8 mouse cellular contexts compared by ENCODE assay signal in the genomic region with DNA sequence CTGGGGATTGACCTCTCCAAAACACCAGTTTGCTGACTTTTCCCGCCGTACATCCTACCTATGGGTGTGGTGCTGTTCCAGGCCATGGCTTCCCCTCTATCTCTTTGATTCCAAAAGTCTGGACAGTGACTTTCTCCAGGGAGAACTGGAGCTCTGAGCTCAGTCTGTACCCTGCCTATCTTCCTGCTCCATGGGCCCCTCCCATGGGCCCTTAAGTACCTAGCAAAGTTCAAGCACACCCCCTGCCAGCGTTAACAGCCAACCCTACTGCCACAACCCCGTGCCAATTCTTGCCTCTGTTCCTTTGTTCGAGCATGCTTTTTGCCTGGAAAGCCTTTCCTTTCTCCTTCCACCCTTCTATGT. TPM values are rescaled to one million over a fixed set of nuclear protein-coding genes. Genes with fewer than 3 reads are reported as not detected.
DNase-seq lines count a peak whose midpoint lies in the region; ATAC-seq and TF ChIP-seq lines count a peak whose summit lies in the region.

No protein-coding gene starts in this region.

- peak overlapping the region; percentile 82 for H3K9ac ChIP-seq in embryonic facial prominence, embryonic 13.5 days
- peak overlapping the region; percentile 64 for H3K9ac ChIP-seq in intestine, postnatal 0 days (ENCODE audit: low read depth, low read length)
- H3K9ac ChIP-seq in neural tube, embryonic 13.5 days, result peak overlapping the region; percentile 77

- peak overlapping the region; percentile 60 for H3K4me3 ChIP-seq in left cerebral cortex, adult 2 months
- peak overlapping the region; percentile 80 for H3K4me3 ChIP-seq in embryonic facial prominence, embryonic 13.5 days
- peak overlapping the region; percentile 65 for H3K4me3 ChIP-seq in intestine, postnatal 0 days (ENCODE audit: low read depth, low read length)
- peak overlapping the region; percentile 63 for H3K4me3 ChIP-seq in neural tube, embryonic 13.5 days

- no peaks in the 10 kb centered on the region for H3K27me3 ChIP-seq in embryonic facial prominence, embryonic 13.5 days
- H3K27me3 ChIP-seq in intestine, postnatal 0 days (replicated peaks; ENCODE audit: control insufficient read depth, insufficient read depth, low read length), result no peaks in the 10 kb centered on the region
- no peaks in the 10 kb centered on the region for H3K27me3 ChIP-seq in neural tube, embryonic 13.5 days

- H3K4me2 ChIP-seq in embryonic facial prominence, embryonic 13.5 days, result peak overlapping the region; percentile 90
- H3K4me2 ChIP-seq in intestine, postnatal 0 days (replicated peaks; ENCODE audit: low read depth), result peak overlapping the region; percentile 94
- H3K4me2 ChIP-seq in neural tube, embryonic 13.5 days, result peak overlapping the region; percentile 99

- no peaks in the 10 kb centered on the region for H3K9me3 ChIP-seq in embryonic facial prominence, embryonic 13.5 days
- no peaks in the 10 kb centered on the region for H3K9me3 ChIP-seq in intestine, postnatal 0 days (ENCODE audit: control insufficient read depth)
- H3K9me3 ChIP-seq in neural tube, embryonic 13.5 days, result no peaks in the 10 kb centered on the region

- intact Hi-C loops in left cerebral cortex, adult 2 months (cut with DNase I), result no loop called here
- intact Hi-C loops in left cerebral cortex, postnatal 36 days (cut with DNase I), result no loop called here

- TF ChIP-seq CTCF in left cerebral cortex, adult 2 months (IDR thresholded peaks at IDR 0.05), result no peak
- TF ChIP-seq CTCF in intestine, postnatal 0 days (IDR thresholded peaks at IDR 0.05; ENCODE audit: low read depth), result no peak

- 0 out of 2 replicates have a peak, but pooled peaks have one; percentile 15 for ATAC-seq in embryonic facial prominence, embryonic 13.5 days (ENCODE audit: insufficient number of reproducible peaks, insufficient read depth, low FRiP score, low TSS enrichment, low read depth)
- ATAC-seq in intestine, postnatal 0 days, result peak; percentile 29; the same call in 1 of the 2 replicates
- peak; percentile 55; the same call in 1 of the 2 replicates for ATAC-seq in neural tube, embryonic 13.5 days (ENCODE audit: low read depth)

- H3K36me3 ChIP-seq in embryonic facial prominence, embryonic 13.5 days, result peaks cover 24% of the 10 kb centered on the region
- peaks cover 6% of the 10 kb centered on the region; the same call in 1 of the 2 replicates for H3K36me3 ChIP-seq in intestine, postnatal 0 days (ENCODE audit: control insufficient read depth, insufficient read depth)
- peaks cover 5% of the 10 kb centered on the region; the same call in 1 of the 2 replicates for H3K36me3 ChIP-seq in neural tube, embryonic 13.5 days

- H3K27ac ChIP-seq in left cerebral cortex, adult 2 months, result peak overlapping the region; percentile 86
- peak overlapping the region; percentile 84 for H3K27ac ChIP-seq in embryonic facial prominence, embryonic 13.5 days
- peak overlapping the region; percentile 52 for H3K27ac ChIP-seq in intestine, postnatal 0 days (ENCODE audit: low read depth, low read length)
- H3K27ac ChIP-seq in neural tube, embryonic 13.5 days (replicated peaks), result peak overlapping the region; percentile 75

- DNase-seq in left cerebral cortex, adult 2 months (ENCODE audit: extremely low spot score in 1 of 2, low spot score in 2 of 2), result no peak
- DNase-seq in left cerebral cortex, postnatal 36 days (ENCODE audit: low spot score in 2 of 2), result no peak
- no peak for DNase-seq in retina, embryonic 14.5 days (ENCODE audit: low spot score)
- no peak for DNase-seq in embryo, embryonic 10 days (ENCODE audit: low spot score)
- DNase-seq in gastrocnemius, postnatal 10 days, result no peak

- WGBS in embryonic facial prominence, embryonic 13.5 days, result 29% methylated on average over 5 of the region's 5 CpGs
- 18% methylated on average over 5 of the region's 5 CpGs for WGBS in intestine, postnatal 0 days
- WGBS in neural tube, embryonic 13.5 days, result 31% methylated on average over 5 of the region's 5 CpGs

- H3K4me1 ChIP-seq in embryonic facial prominence, embryonic 13.5 days, result peaks cover 38% of the 10 kb centered on the region
- peaks cover 7% of the 10 kb centered on the region for H3K4me1 ChIP-seq in intestine, postnatal 0 days (replicated peaks; ENCODE audit: control insufficient read depth, insufficient read depth, low read length)
- peaks cover 17% of the 10 kb centered on the region for H3K4me1 ChIP-seq in neural tube, embryonic 13.5 days (replicated peaks)

RNA-seq across cellular contexts. Expression of a gene that starts 0.3 kb away (rescaled TPM):
- 1 to 10 TPM; 5.8 to 6.3 TPM for total RNA-seq in left cerebral cortex, adult 2 months (2021)
- total RNA-seq in left cerebral cortex, postnatal 36 days (2021), result 1 to 10 TPM; 6.5 to 7.5 TPM
- polyA plus RNA-seq in embryonic facial prominence, embryonic 13.5 days (2015; fragmentation: Nextera tagmentation; extraction: Ambion mirVana), result 39.4 and 40.1 TPM in 2 replicates
- 7.7 and 7.9 TPM in 2 replicates for polyA plus RNA-seq in intestine, postnatal 0 days (2015; fragmentation: Nextera tagmentation; extraction: Ambion mirVana)
- polyA plus RNA-seq in neural tube, embryonic 13.5 days (2015; fragmentation: Nextera tagmentation; extraction: Ambion mirVana), result 9.9 and 10.3 TPM in 2 replicates
- 1 to 10 TPM; 5.3 to 6.0 TPM for total RNA-seq in gastrocnemius, postnatal 10 days (2021)

RNA-seq across cellular contexts. Expression of a gene that starts 15.4 kb away (rescaled TPM):
- total RNA-seq in left cerebral cortex, adult 2 months (2021), result 100 to 1,000 TPM; 457 to 473 TPM
- 100 to 1,000 TPM; 495 to 546 TPM for total RNA-seq in left cerebral cortex, postnatal 36 days (2021)
- polyA plus RNA-seq in embryonic facial prominence, embryonic 13.5 days (2015; fragmentation: Nextera tagmentation; extraction: Ambion mirVana), result 51.0 and 55.6 TPM in 2 replicates
- polyA plus RNA-seq in intestine, postnatal 0 days (2015; fragmentation: Nextera tagmentation; extraction: Ambion mirVana), result 25.1 and 25.3 TPM in 2 replicates
- polyA plus RNA-seq in neural tube, embryonic 13.5 days (2015; fragmentation: Nextera tagmentation; extraction: Ambion mirVana), result 85.3 and 88.0 TPM in 2 replicates
- total RNA-seq in gastrocnemius, postnatal 10 days (2021), result 10 to 100 TPM; 22.5 to 26.1 TPM

Comparison
In these comparisons a context has a peak if more than half of its experiments do, and no peak if none do; other contexts are left out.
1. RNA of a gene that starts 15.4 kb away (total RNA-seq): 495 to 546 TPM in left cerebral cortex, postnatal 36 days and 457 to 473 TPM in left cerebral cortex, adult 2 months; 22.5 to 26.1 TPM in gastrocnemius, postnatal 10 days; every median in the first group is over 10 times any median in the second.
2. Peak in every context shown above with its lines, with median percentiles within 50 percentile points of each other: H3K27ac ChIP-seq, H3K4me3 ChIP-seq, ATAC-seq, H3K4me2 ChIP-seq and H3K9ac ChIP-seq.